Mouse (Mus musculus): ENCODE results near the gene Uqcc1. TPM values are rescaled to one million over a fixed set of nuclear protein-coding genes. Genes with fewer than 3 reads are reported as not detected.

Uqcc1 gene
- polyA plus RNA-seq, 1 experiment = 9.6 TPM

DNA sequence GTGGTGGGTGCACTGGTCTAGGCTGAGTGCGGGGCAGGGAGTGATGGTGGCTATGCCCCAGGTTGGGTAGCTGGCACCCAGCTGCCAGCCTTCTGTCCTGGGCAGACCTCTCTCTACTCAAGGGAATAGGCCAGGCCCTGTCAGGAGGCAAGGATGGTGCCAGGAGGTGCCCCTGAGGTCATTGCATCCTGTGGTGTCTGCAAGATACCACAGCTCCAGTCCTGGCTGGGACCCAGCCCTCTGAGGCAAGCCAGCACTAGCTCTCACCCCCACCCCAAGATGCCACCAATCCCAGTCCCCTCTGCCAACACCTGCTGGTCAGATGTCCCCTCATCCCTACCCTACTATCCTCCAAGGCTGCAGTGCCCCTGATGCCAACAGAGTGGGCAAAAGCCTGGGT, 113.9 kb downstream of the Uqcc1 start:
- Histone ChIP-seq H3K4me3 (ENCODE audit: low read depth, low read length) (no peak overlapping the region), H3K27ac (ENCODE audit: insufficient read depth, low read depth, low read length) (no peak overlapping the region), H3K36me3 (ENCODE audit: control insufficient read depth, insufficient read depth, low read length) (peaks cover 13% of the 10 kb centered on the region), H3K27me3 (ENCODE audit: control insufficient read depth, insufficient read depth, low read length) (no peaks in the 10 kb centered on the region), H3K4me1 (ENCODE audit: control insufficient read depth, insufficient read depth, insufficient read length, low read length) (peaks cover 20% of the 10 kb centered on the region)
- no peak for TF ChIP-seq POLR2A (IDR thresholded peaks at IDR 0.05; ENCODE audit: low read depth, low read length)
- TF ChIP-seq CTCF (IDR thresholded peaks at IDR 0.05; ENCODE audit: extremely low read depth, insufficient read length, insufficient replicate concordance, low read depth, low read length) = no peak
- 100% methylated on average over 1 of the region's 1 CpGs for WGBS

DNA sequence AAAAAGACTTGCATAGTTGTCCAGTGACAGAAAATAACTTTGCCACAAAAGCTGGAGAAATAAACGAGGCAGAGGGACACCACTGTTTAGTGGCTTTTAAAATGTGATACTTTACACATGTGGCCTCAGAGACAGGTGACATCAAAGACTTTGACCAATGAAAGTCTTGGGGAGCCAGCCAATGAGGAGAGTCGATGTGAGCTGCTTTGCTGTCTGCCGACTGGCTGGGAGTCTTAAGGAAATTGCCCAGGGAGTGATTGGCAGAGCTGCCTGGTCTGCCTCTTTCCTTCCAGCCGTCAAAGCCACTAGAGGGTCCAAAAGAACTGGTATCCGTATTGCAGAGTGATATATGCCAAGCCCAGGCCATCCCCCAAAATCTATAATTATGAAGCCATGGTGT, 115.3 kb downstream of the Uqcc1 start:
- no peak overlapping the region for H3K4me3 ChIP-seq (ENCODE audit: low read depth, low read length)
- no peaks in the 10 kb centered on the region for H3K27me3 ChIP-seq (ENCODE audit: control insufficient read depth, insufficient read depth, low read length)
- TF ChIP-seq CTCF (IDR thresholded peaks at IDR 0.05; ENCODE audit: extremely low read depth, insufficient read length, insufficient replicate concordance, low read depth, low read length) (no peak), POLR2A (IDR thresholded peaks at IDR 0.05; ENCODE audit: low read depth, low read length) (no peak)
- 14% methylated on average over 5 of the region's 5 CpGs for WGBS
- no peak overlapping the region for H3K27ac ChIP-seq (ENCODE audit: insufficient read depth, low read depth, low read length)
- H3K36me3 ChIP-seq (ENCODE audit: control insufficient read depth, insufficient read depth, low read length) = peaks cover 4% of the 10 kb centered on the region; the same call in 1 of the 2 replicates
- H3K4me1 ChIP-seq (ENCODE audit: control insufficient read depth, insufficient read depth, insufficient read length, low read length) = peaks cover 19% of the 10 kb centered on the region

DNA sequence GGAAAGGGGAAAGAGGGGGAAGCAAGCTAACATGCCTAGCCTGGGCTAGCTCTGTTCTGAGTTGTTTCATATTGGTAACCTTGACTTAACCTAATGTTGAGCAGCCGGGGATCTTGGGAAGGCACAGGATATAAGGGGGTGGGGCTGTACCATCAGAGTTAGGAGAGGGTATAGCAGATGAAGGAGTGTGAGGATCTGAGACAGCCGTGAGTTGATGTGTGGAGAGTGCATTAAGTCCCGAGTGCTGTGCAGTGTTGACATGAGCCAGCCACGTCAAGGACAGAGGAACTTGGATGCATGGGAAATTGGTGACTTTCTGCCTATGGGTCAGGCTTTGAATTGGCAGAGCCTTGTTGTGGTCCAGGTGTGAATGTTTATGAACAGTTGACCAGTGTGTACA, 117.5 kb downstream of the Uqcc1 start:
- H3K4me3 ChIP-seq (ENCODE audit: low read depth, low read length) = no peak overlapping the region

GRCm38 (mm10) chr2:155811821-155812396, 118.2 kb downstream of the Uqcc1 start:
- H3K36me3 ChIP-seq (ENCODE audit: control insufficient read depth, insufficient read depth, low read length) = no peaks in the 10 kb centered on the region

More for the DNA sequence above, 117.5 kb downstream of the Uqcc1 start:
- WGBS = 76% methylated on average over 4 of the region's 4 CpGs
- no peak for TF ChIP-seq POLR2A (IDR thresholded peaks at IDR 0.05; ENCODE audit: low read depth, low read length)
- no peak for TF ChIP-seq CTCF (IDR thresholded peaks at IDR 0.05; ENCODE audit: extremely low read depth, insufficient read length, insufficient replicate concordance, low read depth, low read length)
- Histone ChIP-seq H3K27ac (ENCODE audit: insufficient read depth, low read depth, low read length) (no peak overlapping the region), H3K36me3 (ENCODE audit: control insufficient read depth, insufficient read depth, low read length) (no peaks in the 10 kb centered on the region), H3K4me1 (ENCODE audit: control insufficient read depth, insufficient read depth, insufficient read length, low read length) (peaks cover 6% of the 10 kb centered on the region), H3K27me3 (ENCODE audit: control insufficient read depth, insufficient read depth, low read length) (no peaks in the 10 kb centered on the region)

GRCm38 (mm10) chr2:155809620-155810019, 120.5 kb downstream of the Uqcc1 start:
- H3K27ac ChIP-seq (ENCODE audit: insufficient read depth, low read depth, low read length) = peak overlapping the region; percentile 72
- WGBS = 27% methylated on average over 4 of the region's 4 CpGs
- no peak overlapping the region; the same call in 1 of the 2 replicates for H3K4me3 ChIP-seq (ENCODE audit: low read depth, low read length)
- H3K27me3 ChIP-seq (ENCODE audit: control insufficient read depth, insufficient read depth, low read length) = no peaks in the 10 kb centered on the region
- TF ChIP-seq CTCF (IDR thresholded peaks at IDR 0.05; ENCODE audit: extremely low read depth, insufficient read length, insufficient replicate concordance, low read depth, low read length) (no peak), POLR2A (IDR thresholded peaks at IDR 0.05; ENCODE audit: low read depth, low read length) (no peak)
- H3K4me1 ChIP-seq (ENCODE audit: control insufficient read depth, insufficient read depth, insufficient read length, low read length) = peaks cover 33% of the 10 kb centered on the region
- no peaks in the 10 kb centered on the region for H3K36me3 ChIP-seq (ENCODE audit: control insufficient read depth, insufficient read depth, low read length)

More at GRCm38 (mm10) chr2:155811821-155812396, 118.2 kb downstream of the Uqcc1 start:
- TF ChIP-seq POLR2A (IDR thresholded peaks at IDR 0.05; ENCODE audit: low read depth, low read length) (no peak), CTCF (IDR thresholded peaks at IDR 0.05; ENCODE audit: extremely low read depth, insufficient read length, insufficient replicate concordance, low read depth, low read length) (peak; percentile 93; the same call in 1 of the 2 replicates)
- H3K4me1 ChIP-seq (ENCODE audit: control insufficient read depth, insufficient read depth, insufficient read length, low read length) = peaks cover 14% of the 10 kb centered on the region
- no peak overlapping the region for H3K4me3 ChIP-seq (ENCODE audit: low read depth, low read length)
- no peaks in the 10 kb centered on the region for H3K27me3 ChIP-seq (ENCODE audit: control insufficient read depth, insufficient read depth, low read length)
- no peak overlapping the region for H3K27ac ChIP-seq (ENCODE audit: insufficient read depth, low read depth, low read length)
- WGBS = 47% methylated on average over 16 of the region's 16 CpGs

DNA sequence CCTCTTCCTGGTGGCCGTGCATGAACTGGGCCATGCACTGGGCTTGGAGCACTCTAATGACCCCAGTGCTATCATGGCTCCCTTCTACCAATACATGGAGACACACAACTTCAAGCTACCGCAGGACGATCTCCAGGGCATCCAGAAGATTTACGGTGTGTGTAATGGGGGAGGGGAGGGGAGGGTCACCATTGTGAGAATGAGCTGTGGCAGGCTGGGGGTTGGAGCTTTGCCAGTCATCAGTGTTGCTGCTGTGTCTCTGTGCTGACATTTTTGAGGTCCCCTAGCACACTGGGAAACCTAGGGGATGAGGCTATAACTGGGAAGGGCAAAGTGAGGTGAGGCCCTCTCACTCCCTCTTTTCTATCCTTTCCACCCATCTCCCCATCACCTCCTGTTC, 122.7 kb downstream of the Uqcc1 start:
- H3K4me3 ChIP-seq (ENCODE audit: low read depth, low read length) = no peak overlapping the region
- H3K36me3 ChIP-seq (ENCODE audit: control insufficient read depth, insufficient read depth, low read length) = no peaks in the 10 kb centered on the region
- H3K27ac ChIP-seq (ENCODE audit: insufficient read depth, low read depth, low read length) = peak overlapping the region; percentile 57
- H3K27me3 ChIP-seq (ENCODE audit: control insufficient read depth, insufficient read depth, low read length) = no peaks in the 10 kb centered on the region
- WGBS = 67% methylated on average over 4 of the region's 4 CpGs
- TF ChIP-seq CTCF (IDR thresholded peaks at IDR 0.05; ENCODE audit: extremely low read depth, insufficient read length, insufficient replicate concordance, low read depth, low read length) = no peak
- TF ChIP-seq POLR2A (IDR thresholded peaks at IDR 0.05; ENCODE audit: low read depth, low read length) = no peak
- peaks cover 44% of the 10 kb centered on the region for H3K4me1 ChIP-seq (ENCODE audit: control insufficient read depth, insufficient read depth, insufficient read length, low read length)

GRCm38 (mm10) chr2:155806548-155806947, 123.6 kb downstream of the Uqcc1 start:
- 43% methylated on average over 5 of the region's 5 CpGs for WGBS
- Histone ChIP-seq H3K36me3 (ENCODE audit: control insufficient read depth, insufficient read depth, low read length) (no peaks in the 10 kb centered on the region), H3K27me3 (ENCODE audit: control insufficient read depth, insufficient read depth, low read length) (no peaks in the 10 kb centered on the region), H3K4me3 (ENCODE audit: low read depth, low read length) (no peak overlapping the region), H3K27ac (ENCODE audit: insufficient read depth, low read depth, low read length) (peak overlapping the region; percentile 99), H3K4me1 (ENCODE audit: control insufficient read depth, insufficient read depth, insufficient read length, low read length) (peaks cover 44% of the 10 kb centered on the region)
- TF ChIP-seq POLR2A (IDR thresholded peaks at IDR 0.05; ENCODE audit: low read depth, low read length) (no peak), CTCF (IDR thresholded peaks at IDR 0.05; ENCODE audit: extremely low read depth, insufficient read length, insufficient replicate concordance, low read depth, low read length) (no peak)

All from small intestine, adult 2 months (tissue).